Comparison of ENCODE assay signal across 17 mouse cellular contexts in genomic region chr2:132744866-132745265, GRCm38 (mm10). TPM values are rescaled to one million over a fixed set of nuclear protein-coding genes. Genes with fewer than 3 reads are reported as not detected.
DNase-seq lines count a peak whose midpoint lies in the region.
"Had no signal": no experiment of that assay in that cellular context is flagged by ENCODE, and none has a peak within 500 bp of the region (broad histone marks: within the 10 kb centered on the region; RNA-seq: fewer than 3 reads in every experiment).

No protein-coding gene starts in this region.

- DNase-seq in gastrocnemius, adult 18-20 months (ENCODE audit: low spot score), result peak; percentile 73
- DNase-seq in gastrocnemius, postnatal 4 days (ENCODE audit: low spot score in 2 of 2), result no peak
- DNase-seq in cerebellum, adult 9-10 months, result peak; percentile 65
- peak; percentile 66 to 72 for DNase-seq in cerebellum, postnatal 25 days
- DNase-seq in gastrocnemius, postnatal 25 days, result peak; percentile 52
- DNase-seq in lung, postnatal 10 days, result no peak
- DNase-seq in adrenal gland, adult (ENCODE audit: inconsistent age in 2 of 2, low spot score in 1 of 2), result no peak
- DNase-seq in adrenal gland, postnatal 10 days, result no peak
- DNase-seq: adrenal gland, postnatal 25 days; forebrain, postnatal 0 days; heart, postnatal 14 days; kidney, adult 2 months; kidney, postnatal 4 days; layer of hippocampus, adult 9-11 months; liver, embryonic 13.5 days; lung, adult 18-20 months; right cerebral cortex, postnatal 14 days had no signal

RNA-seq across cellular contexts. Expression of gene Chgb, which starts 36.2 kb away (rescaled TPM):
- total RNA-seq in gastrocnemius, adult 18-20 months (2021), result under 1 TPM; 0.09 to 0.14 TPM
- total RNA-seq in gastrocnemius, postnatal 4 days (2021), result under 1 TPM; 0.12 to 0.18 TPM
- total RNA-seq in gastrocnemius, postnatal 25 days (2021), result under 1 TPM; 0.10 to 0.21 TPM
- total RNA-seq in adrenal gland, postnatal 10 days (2021), result 100 to 1,000 TPM; 890 to 974 TPM

RNA-seq across cellular contexts. Expression of gene Shld1, which starts 58.1 kb away (rescaled TPM):
- 1 to 10 TPM; 6.8 to 8.2 TPM for total RNA-seq in gastrocnemius, adult 18-20 months (2021)
- total RNA-seq in gastrocnemius, postnatal 4 days (2021), result 1 to 10 TPM; 4.4 to 5.6 TPM
- 1 to 10 TPM; 5.0 TPM for total RNA-seq in gastrocnemius, postnatal 25 days (2021)
- 1 to 10 TPM; 7.6 to 9.9 TPM for total RNA-seq in adrenal gland, postnatal 10 days (2021)

Comparison
In these comparisons a context has a peak if more than half of its experiments do, and no peak if none do; other contexts are left out.
1. DNase-seq: peak in gastrocnemius, adult 18-20 months (single experiment), cerebellum, adult 9-10 months (single experiment), cerebellum, postnatal 25 days (2 of 2) and gastrocnemius, postnatal 25 days (single experiment); none in gastrocnemius, postnatal 4 days (0 of 2), lung, postnatal 10 days (single experiment), adrenal gland, adult (0 of 2) and adrenal gland, postnatal 10 days (single experiment).
2. RNA of gene Chgb, which starts 36.2 kb away (total RNA-seq): 890 to 974 TPM in adrenal gland, postnatal 10 days; 0.10 to 0.21 TPM in gastrocnemius, postnatal 25 days, 0.12 to 0.18 TPM in gastrocnemius, postnatal 4 days and 0.09 to 0.14 TPM in gastrocnemius, adult 18-20 months; every median in the first group is over 100 times any median in the second.